Mouse (Mus musculus) retina, postnatal 1 day (tissue): ENCODE results near the gene Igfbp6.
"Not testable (repeated sequence)": the region's sequence is repeated elsewhere in the genome, so short reads cannot be mapped to it uniquely, and the experiment has no call there.

ENCODE experiments used
- DNase-seq: peaks from one replicate; pipeline ENCODE4 v3.0.0-alpha.2; 2012

Igfbp6 gene

DNA sequence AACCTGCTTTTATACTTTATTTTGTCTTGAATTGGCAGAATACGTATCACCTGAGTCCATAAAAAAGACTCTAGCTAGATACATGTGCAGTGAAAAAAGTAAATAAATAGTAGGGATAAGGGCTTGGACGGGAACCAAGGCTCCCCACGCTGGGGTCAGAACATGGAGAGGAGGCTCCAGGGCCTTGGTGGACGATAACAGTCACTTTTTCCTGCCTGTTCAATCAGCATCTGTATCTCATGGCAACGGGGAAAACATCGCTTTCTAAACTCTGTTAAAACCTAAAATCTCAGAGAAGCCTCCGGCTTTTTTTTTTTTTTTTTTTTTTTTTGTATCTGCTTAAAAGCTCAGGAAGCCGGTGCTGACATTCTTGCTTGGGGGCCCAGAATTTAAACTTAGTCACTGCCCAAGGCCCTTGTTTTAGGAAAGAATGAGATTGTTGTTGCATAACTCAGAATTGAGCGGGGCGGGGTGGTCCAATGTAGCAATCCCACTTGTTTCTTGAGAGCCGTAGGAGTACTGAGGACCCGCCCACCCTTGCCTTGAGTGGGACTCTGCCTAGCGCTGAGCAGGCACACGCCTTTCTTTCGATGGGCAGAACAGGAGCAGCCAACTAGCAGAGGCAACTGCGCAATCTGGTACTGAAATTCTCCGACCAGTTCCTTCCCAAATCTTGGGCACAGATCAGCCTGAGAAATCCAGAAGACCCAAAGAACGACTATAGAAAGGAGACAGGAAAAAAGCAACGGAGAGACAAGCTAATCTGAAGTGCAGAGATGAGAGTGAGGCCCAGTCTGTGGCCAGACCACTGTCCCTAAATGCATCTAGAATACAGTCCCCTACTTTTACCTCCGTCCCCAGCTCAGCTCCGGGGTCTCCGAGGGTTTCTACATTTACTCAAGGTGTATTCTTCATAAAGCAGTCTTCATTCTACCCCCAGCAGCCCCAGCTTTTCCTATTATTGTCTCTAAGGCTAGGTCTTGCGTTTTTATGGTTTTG, 949 bp upstream of the Igfbp6 start:
- no peak for DNase-seq

DNA sequence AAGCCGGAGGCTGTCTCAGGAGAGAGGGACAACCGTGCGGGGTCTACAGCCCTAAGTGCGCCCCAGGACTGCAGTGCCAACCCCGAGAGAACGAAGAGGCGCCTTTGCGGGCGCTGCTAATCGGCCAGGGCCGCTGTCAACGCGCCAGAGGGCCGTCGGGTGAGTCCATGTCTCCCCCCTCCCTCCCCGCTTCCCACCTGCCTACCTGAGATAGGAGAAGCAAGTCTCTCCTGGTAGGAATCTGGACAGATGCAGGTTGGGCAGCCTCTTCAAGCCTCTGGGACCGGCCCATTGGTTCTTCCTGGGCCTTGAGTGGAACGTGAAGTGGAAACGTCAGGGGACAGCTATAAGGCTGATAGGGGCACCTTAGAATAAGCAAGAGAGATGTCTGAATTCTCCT, 564 bp downstream of the Igfbp6 start:
- no peak for DNase-seq

DNA sequence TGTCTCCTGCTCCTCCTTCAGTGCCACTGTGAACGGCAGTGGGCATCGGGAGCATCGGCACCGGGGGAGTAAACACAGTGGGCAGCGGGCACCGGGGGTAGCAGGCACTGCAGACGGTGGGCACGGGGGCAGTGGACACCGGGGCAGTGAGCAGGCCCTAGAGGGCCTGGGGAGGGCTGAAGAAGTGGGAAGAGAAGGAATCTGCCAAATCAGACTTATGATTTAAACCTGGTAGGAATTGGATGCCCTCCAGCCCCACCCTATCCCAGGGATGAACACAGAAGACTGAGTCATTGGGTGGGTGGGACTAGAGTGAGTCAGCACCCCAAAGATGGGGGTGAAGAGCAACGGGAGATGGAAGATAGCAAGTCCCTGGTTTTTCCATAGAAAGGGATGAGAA, 1.2 kb downstream of the Igfbp6 start:
- no peak for DNase-seq

DNA sequence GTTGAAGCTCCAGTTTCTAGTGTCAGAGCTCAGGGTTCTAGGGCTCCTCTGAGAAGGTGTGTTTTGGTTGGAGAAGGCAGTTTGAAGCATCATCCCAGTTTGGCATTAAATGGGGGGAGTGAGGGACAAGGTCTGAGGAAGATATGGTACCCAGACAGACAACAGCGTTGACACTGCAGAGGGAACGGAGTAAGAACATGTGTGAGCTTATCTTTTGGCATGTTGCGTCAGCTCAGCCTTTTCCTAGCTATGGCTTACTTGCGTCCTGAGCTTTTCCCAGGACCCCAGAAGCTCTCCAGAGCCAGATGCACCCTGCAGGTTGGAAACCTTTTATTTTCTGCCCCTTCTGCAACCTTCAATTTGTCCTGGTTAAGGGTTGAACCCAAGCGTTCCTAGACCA, 1.9 kb downstream of the Igfbp6 start:
- DNase-seq: no peak

DNA sequence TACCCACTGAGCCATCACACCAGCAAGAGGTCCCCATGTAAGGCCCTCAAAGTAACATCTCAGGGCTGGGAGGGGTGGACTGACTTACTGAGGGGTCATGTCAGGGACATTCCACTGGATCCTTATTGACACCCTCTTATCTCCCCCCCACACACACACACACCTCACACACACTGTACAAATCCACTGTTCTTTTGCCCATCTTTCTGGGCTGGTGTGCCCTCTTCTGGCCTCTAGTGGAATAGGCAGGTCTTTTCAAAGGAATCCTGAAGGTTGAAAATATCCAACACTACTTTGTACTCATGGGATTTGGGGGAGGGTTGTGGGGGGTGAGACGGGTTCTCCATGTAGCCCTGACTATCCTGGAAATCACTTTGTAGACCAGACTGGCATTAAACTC, 2.7 kb downstream of the Igfbp6 start:
- peak; percentile 80 for DNase-seq

DNA sequence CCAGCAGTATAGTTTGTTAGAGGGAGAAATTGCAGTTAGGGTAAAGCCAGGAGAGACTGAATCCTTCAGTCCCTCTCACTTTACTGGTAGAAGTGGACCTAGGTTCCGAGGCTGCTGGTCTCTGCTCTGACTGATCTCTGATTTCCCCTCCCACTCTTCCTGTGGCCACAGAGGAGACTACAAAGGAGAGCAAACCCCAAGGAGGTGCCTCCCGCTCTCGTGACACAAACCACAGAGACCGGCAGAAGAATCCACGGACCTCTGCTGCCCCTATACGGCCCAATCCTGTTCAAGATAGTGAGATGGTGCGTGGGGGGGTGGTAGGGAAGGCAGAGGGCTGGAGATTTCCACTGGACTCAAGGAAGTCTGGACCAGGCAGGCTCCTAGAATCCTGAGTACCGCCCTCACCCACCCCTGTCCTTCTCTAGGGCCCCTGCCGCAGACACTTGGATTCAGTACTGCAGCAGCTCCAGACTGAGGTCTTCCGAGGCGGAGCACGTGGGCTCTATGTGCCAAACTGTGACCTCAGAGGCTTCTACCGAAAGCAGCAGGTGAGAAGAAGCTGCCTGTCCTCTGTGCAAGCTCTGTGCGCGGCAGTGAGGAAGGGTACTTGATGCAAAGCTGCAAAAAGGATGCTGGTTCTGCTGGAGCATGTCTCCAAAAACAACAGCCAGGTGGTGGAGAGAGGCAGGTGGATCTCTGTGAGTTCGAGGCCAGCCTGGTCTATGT, 3.7 kb downstream of the Igfbp6 start:
- DNase-seq: no peak

DNA sequence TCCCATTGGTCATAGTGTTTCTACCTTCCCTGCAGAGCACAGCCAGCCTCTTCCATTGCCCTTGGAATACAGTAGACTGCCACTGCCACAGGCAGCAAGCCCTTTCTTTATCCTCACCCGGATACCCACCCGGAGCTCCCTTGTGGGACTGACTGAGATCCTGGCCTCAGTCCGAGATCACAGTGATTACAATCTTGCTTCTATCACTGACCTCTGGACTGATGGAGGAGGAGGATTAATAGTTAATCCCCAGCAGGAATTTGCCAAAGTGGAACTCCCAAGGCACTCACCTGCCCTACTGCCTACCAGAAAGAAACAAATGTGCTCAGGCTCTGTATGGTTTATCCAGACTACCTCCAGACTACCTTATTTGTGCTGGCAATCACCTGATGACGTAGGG, 5.4 kb downstream of the Igfbp6 start:
- DNase-seq: no peak

DNA sequence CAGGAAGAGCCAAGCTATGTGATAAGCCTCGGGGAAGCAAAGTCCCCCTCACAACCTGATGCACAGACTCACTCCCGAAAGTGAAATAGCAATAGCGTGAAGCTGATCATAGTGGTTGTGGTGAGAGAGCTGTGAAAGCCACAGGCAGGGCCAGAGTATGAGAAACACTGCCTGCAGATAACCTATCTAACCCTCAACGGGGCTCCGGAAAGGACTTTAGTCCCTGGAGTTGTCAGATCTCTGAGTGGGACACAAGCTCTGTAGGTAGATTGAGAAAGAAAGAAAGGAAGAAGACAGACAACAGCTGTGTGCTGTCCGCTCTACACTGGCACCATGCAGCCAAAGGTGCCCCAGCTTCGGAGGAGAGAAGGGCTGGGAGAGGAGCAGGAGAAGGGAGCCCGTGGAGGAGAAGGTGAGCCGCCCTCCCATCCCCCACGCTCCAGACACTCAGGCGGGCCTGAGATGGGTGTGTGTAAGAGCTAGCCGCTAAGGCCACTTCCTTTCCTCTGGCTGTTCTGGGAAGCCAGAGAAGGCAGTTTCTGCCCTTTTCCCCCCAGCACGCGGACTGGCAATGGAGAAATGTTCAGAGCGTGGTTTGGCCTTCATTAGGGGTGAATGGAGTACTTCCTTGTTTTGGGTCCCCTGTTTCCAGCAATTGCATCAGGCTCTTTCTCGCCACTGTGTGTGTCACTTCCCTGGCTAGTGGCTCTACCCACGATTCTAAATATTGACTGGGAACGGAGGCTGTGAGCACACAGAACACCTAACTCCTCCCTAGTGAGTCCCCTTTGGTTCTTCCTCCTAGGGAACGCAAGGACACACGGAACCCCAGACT, 6.4 kb downstream of the Igfbp6 start, which contains the start of gene Soat2:
TSS of gene Soat2 (plus strand) at position 226 of the 835 bp plus-strand sequence.
- no peak for DNase-seq

DNA sequence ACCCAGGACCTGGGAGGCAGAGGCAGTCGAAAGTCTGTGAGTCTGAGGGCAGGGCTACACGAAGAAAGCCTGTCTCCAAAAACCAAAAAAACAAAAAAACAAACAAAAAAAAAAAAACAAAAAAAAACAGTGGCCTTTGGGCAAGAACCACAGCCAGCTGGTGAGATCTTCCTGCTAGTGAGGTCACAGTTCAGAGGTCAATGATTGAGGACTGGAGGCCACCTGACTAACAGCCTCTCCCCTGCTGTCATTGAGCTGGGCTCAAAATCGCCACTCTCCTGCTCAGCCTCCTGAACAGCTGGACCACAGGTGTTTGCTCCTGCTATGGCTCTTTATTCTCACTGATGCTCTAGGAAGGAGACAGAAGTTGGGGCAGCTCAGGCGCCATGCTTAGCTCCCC, 8.5 kb downstream of the Igfbp6 start:
- no peak for DNase-seq

DNA sequence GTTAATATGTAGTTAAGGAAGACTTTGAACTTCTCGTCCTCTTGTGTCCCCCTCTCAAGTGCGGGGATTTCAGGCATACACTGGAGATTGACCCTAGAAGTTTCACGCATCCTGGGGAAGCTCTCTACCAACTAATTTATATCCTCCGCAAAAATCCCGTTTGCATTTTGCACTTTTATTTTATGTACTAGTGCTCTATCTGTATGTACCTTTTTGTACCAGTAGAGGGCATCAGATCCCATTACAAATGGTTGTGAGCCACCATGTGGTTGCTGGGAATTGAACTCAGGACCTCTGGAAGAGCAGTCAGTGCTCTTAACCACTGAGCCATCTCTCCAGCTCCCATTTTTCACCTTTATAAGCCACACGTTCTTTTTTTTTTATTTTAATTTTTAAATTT, 10.8 kb downstream of the Igfbp6 start:
- not testable (repeated sequence) for DNase-seq

DNA sequence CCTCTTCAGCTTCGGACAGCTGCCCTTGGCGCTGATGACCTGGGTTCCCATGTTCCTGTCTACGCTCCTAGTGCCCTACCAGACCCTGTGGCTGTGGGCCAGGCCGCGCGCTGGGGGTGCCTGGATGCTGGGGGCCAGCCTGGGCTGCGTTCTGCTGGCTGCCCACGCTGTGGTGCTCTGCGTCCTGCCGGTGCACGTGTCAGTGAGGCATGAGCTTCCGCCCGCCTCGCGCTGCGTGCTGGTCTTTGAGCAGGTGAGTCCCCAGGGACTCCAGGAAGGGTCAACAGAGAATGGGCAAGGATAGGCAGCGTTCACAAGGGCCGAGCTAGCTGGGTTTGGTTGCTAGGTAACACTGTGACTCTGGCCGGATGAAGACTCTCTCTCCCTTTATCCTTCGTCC, 12.7 kb downstream of the Igfbp6 start:
- peak; percentile 49 for DNase-seq

DNA sequence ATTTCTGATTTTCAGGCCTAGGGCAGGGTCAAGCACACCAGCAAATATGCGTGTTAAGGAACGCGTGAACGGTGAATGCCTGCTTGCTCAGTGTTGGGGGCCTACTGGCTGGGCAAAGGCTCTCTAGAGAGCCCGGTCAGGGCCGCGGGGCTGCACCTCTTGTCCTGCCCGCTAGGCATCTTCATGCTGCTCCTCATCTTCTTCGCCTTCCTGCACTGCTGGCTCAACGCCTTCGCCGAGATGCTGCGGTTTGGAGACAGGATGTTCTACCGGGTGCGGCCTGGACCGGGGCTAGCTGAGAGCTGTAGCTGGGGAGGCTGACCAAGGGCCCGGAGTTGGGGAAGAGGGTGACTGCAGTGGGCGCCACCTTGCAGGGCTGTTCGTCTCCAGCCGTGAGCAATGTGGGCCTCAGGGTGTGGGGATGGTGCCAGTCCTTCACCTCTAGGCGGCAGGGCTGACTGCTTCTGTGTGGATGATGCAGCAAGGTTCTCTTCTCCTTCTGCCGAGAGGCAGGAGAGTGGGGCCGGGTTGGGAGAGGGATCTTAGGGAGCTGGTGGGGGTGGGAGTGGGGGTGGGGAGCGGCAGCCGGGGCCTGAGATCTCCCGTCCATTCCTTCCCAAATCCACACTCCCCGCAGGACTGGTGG, 16.4 kb downstream of the Igfbp6 start:
- DNase-seq: no peak

DNA sequence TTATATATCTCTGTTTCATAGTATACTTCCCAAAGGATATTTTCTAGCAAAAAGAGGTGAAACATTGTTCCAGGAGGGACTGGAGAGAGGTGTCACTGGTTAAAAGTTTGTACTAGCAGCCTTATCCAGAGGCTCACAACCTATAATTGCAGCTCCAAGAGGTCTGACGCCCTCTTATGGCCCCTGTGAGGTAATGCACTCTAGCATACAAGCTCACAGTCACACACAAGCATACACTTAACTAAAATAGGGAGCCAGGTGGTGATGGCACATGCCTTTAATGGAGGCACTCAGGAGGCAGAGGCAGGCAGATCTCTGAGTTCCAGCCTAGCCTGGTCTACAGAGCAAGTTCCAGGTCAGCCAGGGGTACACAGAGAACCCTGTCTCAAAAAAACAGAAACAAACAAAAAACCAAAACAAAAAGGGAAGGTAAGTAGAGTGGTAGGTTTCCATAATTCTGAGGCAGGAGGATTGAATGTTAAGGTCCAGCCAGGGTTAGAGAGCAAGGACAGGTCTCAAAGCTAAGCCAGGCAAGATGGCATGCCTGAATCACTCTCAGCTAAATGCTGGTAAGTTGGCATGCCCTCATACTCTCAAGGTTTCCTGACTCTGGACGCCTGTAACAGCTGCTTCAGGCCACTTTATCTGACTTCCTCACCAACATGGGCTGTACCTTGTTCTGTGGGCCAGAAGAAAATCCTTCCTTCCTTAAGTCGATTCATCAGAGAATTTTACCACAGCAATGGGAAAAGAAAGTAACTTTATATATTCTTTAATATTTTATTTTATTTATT, 19.9 kb downstream of the Igfbp6 start:
- DNase-seq: no peak

DNA sequence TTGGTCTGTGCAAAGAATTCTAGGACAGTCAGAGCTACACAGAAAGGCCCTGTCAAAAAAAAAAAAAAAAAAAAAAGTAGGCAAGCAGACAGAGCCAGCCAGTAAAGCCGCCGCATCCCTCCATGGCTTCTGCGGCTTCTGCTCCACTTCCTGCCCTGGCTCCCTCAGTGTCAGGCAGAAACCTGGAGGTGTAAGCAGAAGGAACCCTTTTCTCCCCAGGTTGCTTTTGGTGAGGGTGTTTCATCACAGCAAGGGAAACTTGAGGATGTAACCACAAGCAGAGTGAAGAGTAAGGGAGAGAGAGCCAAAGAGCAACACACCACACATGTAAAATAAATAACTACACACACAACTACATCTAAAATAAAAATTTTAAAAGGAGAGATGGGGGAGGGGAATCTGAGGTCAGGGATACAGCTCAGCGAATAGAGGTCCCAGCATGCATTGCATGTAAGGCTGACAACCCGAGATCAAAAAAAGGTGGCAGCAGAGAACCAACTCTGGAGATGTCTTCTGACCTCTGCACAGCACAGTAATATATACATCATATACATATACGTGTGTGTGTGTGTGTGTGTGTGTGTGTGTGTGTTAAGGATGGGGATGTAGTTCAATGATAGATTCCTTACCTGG, 21.4 kb downstream of the Igfbp6 start:
- DNase-seq: no peak

DNA sequence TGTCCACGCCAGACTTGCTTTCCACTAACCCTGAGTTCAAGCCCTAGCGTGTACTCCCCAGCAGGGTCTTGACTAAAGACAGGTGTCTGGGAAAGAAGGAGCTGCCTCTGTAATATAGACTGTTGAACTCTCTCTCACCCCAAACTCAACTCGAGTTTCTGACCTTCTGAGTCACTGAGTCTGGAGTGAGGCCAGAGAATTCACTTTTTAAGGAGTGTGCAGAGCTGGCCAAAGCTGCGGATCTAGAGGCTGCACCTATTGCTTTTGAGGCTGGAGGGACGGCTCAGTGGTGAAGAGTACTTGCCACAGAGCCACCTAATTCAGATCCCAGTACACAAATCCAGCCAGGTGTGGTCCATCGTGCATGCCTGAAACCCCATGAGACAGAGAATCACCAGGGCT, 23.5 kb downstream of the Igfbp6 start:
- DNase-seq: no peak

DNA sequence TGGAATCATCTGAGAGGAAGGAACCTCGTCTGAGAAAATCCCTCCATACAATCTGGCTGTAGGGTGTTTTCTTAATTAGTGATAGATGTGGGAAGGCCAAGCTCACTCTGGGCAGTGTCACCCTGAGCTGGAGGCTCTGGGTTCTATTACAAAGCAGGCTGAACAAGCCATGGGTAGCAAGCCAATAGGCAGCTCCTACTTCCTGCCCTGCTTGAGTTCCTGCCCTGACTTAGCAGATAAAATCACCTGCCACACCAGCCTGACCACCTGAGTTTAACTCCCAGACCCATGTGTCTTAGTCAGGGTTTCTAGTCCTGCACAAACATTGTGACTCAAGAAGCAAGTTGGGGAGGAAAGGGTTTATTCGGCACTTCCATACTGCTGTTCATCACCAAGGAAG, 24.9 kb downstream of the Igfbp6 start:
- no peak for DNase-seq

DNA sequence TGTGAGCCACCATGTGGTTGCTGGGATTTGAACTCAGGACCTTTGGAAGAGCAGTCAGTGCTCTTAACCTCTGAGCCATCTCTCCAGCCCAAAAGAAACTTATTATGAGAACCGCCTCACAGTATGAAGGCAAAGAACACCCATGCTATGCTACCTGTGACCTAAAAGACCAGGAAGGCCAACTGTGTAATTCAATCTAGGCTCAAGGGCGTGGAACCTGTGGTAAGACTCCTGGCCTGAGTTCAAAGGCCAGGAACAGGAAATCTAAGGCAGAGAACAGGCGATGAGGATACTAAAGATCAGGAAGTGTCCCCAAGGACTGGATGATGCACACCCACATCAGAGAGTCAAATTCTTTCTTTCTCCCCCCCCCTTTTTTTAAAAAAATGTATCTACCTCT, 29.4 kb downstream of the Igfbp6 start:
- no peak for DNase-seq

DNA sequence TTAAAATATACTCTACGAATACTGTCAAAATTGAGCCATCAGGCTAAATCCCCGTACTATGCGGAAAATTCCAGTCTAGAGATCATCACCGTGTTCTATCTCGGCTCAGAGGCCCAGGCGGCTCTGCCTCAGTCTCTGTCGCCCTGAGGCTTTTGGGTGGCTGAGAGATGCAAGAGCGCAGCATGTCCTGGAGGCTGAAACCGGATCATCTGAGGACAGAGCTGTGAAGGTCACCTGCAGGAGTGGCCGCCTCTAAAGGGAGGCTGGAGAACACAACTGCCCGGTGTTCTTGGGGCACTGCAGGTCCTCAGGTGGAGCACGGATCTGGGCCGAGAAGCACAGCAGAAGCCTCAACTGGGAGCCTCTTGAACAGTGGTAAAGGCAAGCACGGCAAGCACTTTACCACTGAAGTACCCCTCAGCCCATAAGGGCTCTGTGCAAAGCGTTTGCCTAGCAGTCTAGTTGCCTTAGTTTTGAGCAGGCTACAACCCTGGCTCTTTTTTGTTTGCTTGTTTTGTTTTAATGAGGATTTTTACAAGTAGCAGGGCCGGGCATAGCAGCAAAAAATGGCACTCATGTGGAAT, 31.7 kb downstream of the Igfbp6 start:
- no peak for DNase-seq

DNA sequence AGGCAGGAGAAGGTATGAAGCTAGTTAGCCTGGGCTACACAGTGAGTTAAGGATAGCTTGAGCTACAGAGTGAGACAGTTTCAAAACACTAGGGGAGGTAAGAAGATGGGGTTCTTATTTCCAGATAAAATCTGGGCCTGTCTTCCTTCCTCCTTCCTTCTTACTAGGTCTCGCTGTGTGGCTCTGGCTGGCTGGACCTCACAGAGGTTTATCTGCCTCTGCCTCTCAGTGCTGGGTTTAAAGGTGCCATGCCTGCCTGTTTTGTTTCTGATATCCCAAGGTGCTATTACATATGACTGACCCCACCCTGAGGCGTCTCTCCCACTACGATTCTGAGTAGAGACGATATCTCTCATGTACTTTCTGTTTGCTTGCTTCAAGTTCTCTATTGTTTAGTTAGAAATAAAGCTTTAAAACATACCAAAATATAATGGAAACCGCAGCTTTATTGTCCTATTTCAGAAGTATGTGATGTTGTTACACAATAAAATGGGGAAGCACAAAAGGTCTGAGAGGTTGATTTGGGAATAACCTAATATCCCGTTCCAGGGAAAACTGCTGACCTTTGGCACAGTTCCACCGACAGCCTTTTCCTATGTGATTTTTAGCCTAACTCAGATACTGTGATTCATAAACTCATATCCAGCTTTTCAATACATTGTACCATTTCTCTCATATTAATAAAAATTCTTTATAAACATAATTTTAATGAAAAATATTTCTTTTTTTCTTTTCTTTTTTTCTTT, 32.6 kb downstream of the Igfbp6 start:
- DNase-seq: no peak

DNA sequence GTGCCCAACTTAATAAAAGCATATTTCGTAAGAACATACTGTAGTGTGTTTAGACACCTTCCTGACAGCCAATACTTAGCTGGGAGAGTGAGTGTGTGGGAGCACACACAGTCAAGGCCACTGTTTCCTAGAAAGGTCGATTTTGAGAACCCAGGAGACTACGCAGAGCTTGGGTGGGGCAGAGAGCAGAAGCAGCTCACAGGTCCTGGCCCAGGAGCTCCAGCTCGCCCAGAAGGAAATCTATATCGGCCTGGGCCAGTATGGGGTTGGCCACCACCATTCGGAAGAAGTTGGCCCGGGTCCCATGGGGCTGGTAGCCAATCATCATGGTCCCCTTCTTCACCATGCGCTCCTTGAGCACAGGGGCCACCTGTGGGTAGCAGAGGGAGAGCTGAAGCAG, 33.3 kb downstream of the Igfbp6 start:
- no peak for DNase-seq
